Mouse (Mus musculus) lung, adult 2 months (tissue): ENCODE measurements around the gene Rragc.

ENCODE experiments used
- CTCF ChIP-seq: fragments of 200-500 bp; IDR thresholded peaks from 2 replicates; pipeline ENCODE4 v1.5.1; 2011; ENCODE audit warnings: mild to moderate bottlenecking, low read length, control low read depth; ENCODE audit not compliant: insufficient read depth
- POLR2A ChIP-seq: fragments of 200-500 bp; IDR thresholded peaks from 2 replicates; pipeline ENCODE4 v1.6.1; 2011; ENCODE audit warnings: low read depth, mild to moderate bottlenecking, control low read depth, low read length, borderline replicate concordance; ENCODE audit errors: extremely low read depth

GRCm38 (mm10) chr4:123956703-123957491, 39.7 kb downstream of the Rragc start:
- TF ChIP-seq CTCF (peak; percentile 24; the same call in 1 of the 2 replicates), POLR2A (no peak)
